Mouse (Mus musculus): ENCODE data around the gene Trmt6.
A peak's percentile ranks its signal among the peaks of the same experiment; 100 is the strongest.

The Trmt6 gene

GRCm38 (mm10) chr2:132815608-132816314, at the start of gene Trmt6, which contains the start of gene Mcm8:
Gene Trmt6 (minus strand): TSS chr2:132816055.
Gene Mcm8 (plus strand): TSS chr2:132816141.
- DNase-seq (ENCODE audit: low spot score): peak; percentile 92

- DNase-seq (ENCODE audit: low spot score): no peak
These were observed 47.5 kb upstream of the Trmt6 start for GRCm38 (mm10) chr2:132863325-132863724.

GRCm38 (mm10) chr2:132861456-132861855, 45.6 kb upstream of the Trmt6 start:
- DNase-seq (ENCODE audit: low spot score): no peak

- DNase-seq (ENCODE audit: low spot score): no peak
These were observed 44.6 kb upstream of the Trmt6 start for GRCm38 (mm10) chr2:132860435-132860834.

GRCm38 (mm10) chr2:132856333-132856732, 40.5 kb upstream of the Trmt6 start:
- DNase-seq (ENCODE audit: low spot score): no peak

- DNase-seq (ENCODE audit: low spot score): no peak
These were observed 37.2 kb upstream of the Trmt6 start for GRCm38 (mm10) chr2:132853051-132853450.

- no peak for DNase-seq (ENCODE audit: low spot score)
These were observed 33.3 kb upstream of the Trmt6 start for GRCm38 (mm10) chr2:132849141-132849540.

- DNase-seq (ENCODE audit: low spot score): no peak
These were observed 32.5 kb upstream of the Trmt6 start for GRCm38 (mm10) chr2:132848361-132848760.

- peak; percentile 30 for DNase-seq (ENCODE audit: low spot score)
These were observed 31.7 kb upstream of the Trmt6 start for GRCm38 (mm10) chr2:132847581-132847980.

GRCm38 (mm10) chr2:132846407-132847358, 30.8 kb upstream of the Trmt6 start, which contains the start of gene Crls1:
Gene Crls1 (plus strand): TSS chr2:132846666.
- peak; percentile 95 for DNase-seq (ENCODE audit: low spot score)

- no peak for DNase-seq (ENCODE audit: low spot score)
These were observed 25.2 kb upstream of the Trmt6 start for GRCm38 (mm10) chr2:132841071-132841470.

- DNase-seq (ENCODE audit: low spot score): no peak
These were observed 12.9 kb downstream of the Trmt6 start for GRCm38 (mm10) chr2:132802976-132803375.

GRCm38 (mm10) chr2:132794204-132794586, 21.7 kb downstream of the Trmt6 start:
- DNase-seq (ENCODE audit: low spot score): no peak

- no peak for DNase-seq (ENCODE audit: low spot score)
These were observed 22.2 kb downstream of the Trmt6 start for GRCm38 (mm10) chr2:132793441-132794203.

GRCm38 (mm10) chr2:132784039-132784438, 31.8 kb downstream of the Trmt6 start:
- no peak for DNase-seq (ENCODE audit: low spot score)

GRCm38 (mm10) chr2:132781439-132782068, 34.3 kb downstream of the Trmt6 start:
- DNase-seq (ENCODE audit: low spot score): peak; percentile 92

GRCm38 (mm10) chr2:132780978-132781377, 34.9 kb downstream of the Trmt6 start, which contains the start of gene Chgb:
Gene Chgb (plus strand): TSS chr2:132781278.
- DNase-seq (ENCODE audit: low spot score): no peak

- DNase-seq (ENCODE audit: low spot score): no peak
These were observed 45.0 kb downstream of the Trmt6 start for GRCm38 (mm10) chr2:132770822-132771221.

- DNase-seq (ENCODE audit: low spot score): no peak
These were observed 57.9 kb downstream of the Trmt6 start for GRCm38 (mm10) chr2:132757911-132758310.

All from yolk sac, embryonic 10.5 days (tissue).